Mouse (Mus musculus) CH12.LX (cell line): ENCODE measurements at regions not wholly inside any gene's neighbourhood (a gene's known extent, or its start where the extent isn't known, plus 50 kb on each side); places are given as distances from the start of the nearest gene placed in this dataset.

ENCODE experiments used
- CHD1 ChIP-seq: IDR thresholded peaks from 2 replicates; pipeline ENCODE4 v1.6.1; 2012; ENCODE audit warnings: low read depth, low read length, improper control_type of control experiment, inconsistent platforms
- CTCF ChIP-seq, 2 experiments: IDR thresholded peaks in 1 of 2; conservative IDR thresholded peaks in 1 of 2; 2 replicates each; pipeline ENCODE4 v1.5.1; 2011 to 2012; ENCODE audit warnings: low read depth in 2 of 2, low read length in 2 of 2, improper control_type of control experiment in 1 of 2, inconsistent platforms in 1 of 2, mild to moderate bottlenecking in 1 of 2, moderate library complexity in 1 of 2
- E2F4 ChIP-seq: IDR thresholded peaks from 2 replicates; pipeline ENCODE4 v1.6.1; 2011; ENCODE audit warnings: low read depth, low read length, improper control_type of control experiment; ENCODE audit not compliant: insufficient replicate concordance
- EP300 ChIP-seq: IDR thresholded peaks from 2 replicates; pipeline ENCODE4 v1.6.1; 2011; ENCODE audit warnings: low read length, improper control_type of control experiment
- HCFC1 ChIP-seq: IDR thresholded peaks from 2 replicates; pipeline ENCODE4 v1.6.1; 2012; ENCODE audit warnings: low read depth, mild to moderate bottlenecking, inconsistent platforms, low read length, improper control_type of control experiment
- MAX ChIP-seq: IDR thresholded peaks from 2 replicates; pipeline ENCODE4 v1.6.1; 2011; ENCODE audit warnings: low read length, improper control_type of control experiment
- MYC ChIP-seq: IDR thresholded peaks from 2 replicates; pipeline ENCODE4 v1.6.1; 2011; ENCODE audit warnings: low read depth, mild to moderate bottlenecking, improper control_type of control experiment, low read length
- POLR2A ChIP-seq: IDR thresholded peaks from 2 replicates; pipeline ENCODE4 v1.6.1; 2011; ENCODE audit warnings: low read depth, mild to moderate bottlenecking, improper control_type of control experiment, low read length
- POLR2AphosphoS2 ChIP-seq: IDR thresholded peaks from 2 replicates; pipeline ENCODE4 v1.6.1; 2011; ENCODE audit warnings: low read depth, low read length, improper control_type of control experiment
- SMC3 ChIP-seq: IDR thresholded peaks from 2 replicates; pipeline ENCODE4 v1.6.1; 2011; ENCODE audit warnings: low read depth, low read length, improper control_type of control experiment
- UBTF ChIP-seq: IDR thresholded peaks from 2 replicates; pipeline ENCODE4 v1.6.1; 2012; ENCODE audit warnings: low read depth, mild to moderate bottlenecking, inconsistent platforms, low read length, improper control_type of control experiment, moderate library complexity
- USF1 ChIP-seq: IDR thresholded peaks from 2 replicates; pipeline ENCODE4 v1.6.1; 2014; ENCODE audit warnings: low read depth, mild to moderate bottlenecking, inconsistent platforms, low read length, improper control_type of control experiment
- USF2 ChIP-seq: conservative IDR thresholded peaks from 2 replicates; pipeline ENCODE4 v1.6.1; 2011; ENCODE audit warnings: low read depth, low read length, improper control_type of control experiment

GRCm38 (mm10) chr4:93583670-93584303 lies 248.5 kb upstream of the Tusc1 start:
- no peak for TF ChIP-seq CTCF (conservative IDR thresholded peaks at IDR 0.05 in 1 of 2, IDR thresholded peaks at IDR 0.05 in 1 of 2; ENCODE audit: low read depth in 2 of 2, low read length in 2 of 2)
- TF ChIP-seq POLR2A = no peak
- no peak for TF ChIP-seq CHD1
- no peak for TF ChIP-seq SMC3
- no peak for TF ChIP-seq HCFC1
- no peak for TF ChIP-seq MYC
- no peak for TF ChIP-seq E2F4
- no peak for TF ChIP-seq MAX
- no peak for TF ChIP-seq USF2
- TF ChIP-seq UBTF = no peak
- TF ChIP-seq POLR2AphosphoS2 = no peak
- no peak for TF ChIP-seq EP300
- TF ChIP-seq USF1 = no peak
